Mouse (Mus musculus) R1 (cell line): ENCODE measurements at regions not wholly inside any gene's neighbourhood (a gene's known extent, or its start where the extent isn't known, plus 50 kb on each side); places are given as distances from the start of the nearest gene placed in this dataset.
A peak's percentile ranks its signal among the peaks of the same experiment; 100 is the strongest.

ENCODE experiments used
- DNase-seq: peaks from one replicate; pipeline ENCODE4 v3.0.0-alpha.2; 2018; ENCODE audit warnings: low read depth, low spot score

- DNase-seq = no peak
Measured at GRCm38 (mm10) chr10:99416271-99416670, 153.2 kb downstream of the Dusp6 start.

GRCm38 (mm10) chr10:99416896-99417479 lies 154.0 kb downstream of the Dusp6 start:
- no peak for DNase-seq

GRCm38 (mm10) chr10:99417591-99417990 lies 154.6 kb downstream of the Dusp6 start:
- DNase-seq = peak; percentile 83

- DNase-seq = no peak
Measured at GRCm38 (mm10) chr10:99418497-99418896, 155.5 kb downstream of the Dusp6 start.

GRCm38 (mm10) chr10:99419532-99419931 lies 156.5 kb downstream of the Dusp6 start:
- no peak for DNase-seq

- no peak for DNase-seq
Measured at GRCm38 (mm10) chr10:99423406-99423805, 160.4 kb downstream of the Dusp6 start.

GRCm38 (mm10) chr10:99425265-99425664 lies 162.2 kb downstream of the Dusp6 start:
- no peak for DNase-seq

GRCm38 (mm10) chr10:99430175-99430574 lies 167.1 kb downstream of the Dusp6 start:
- DNase-seq = no peak

GRCm38 (mm10) chr10:99430669-99431561 lies 167.9 kb downstream of the Dusp6 start:
- DNase-seq = no peak

GRCm38 (mm10) chr10:99437060-99437459 lies 174.0 kb downstream of the Dusp6 start:
- no peak for DNase-seq

- DNase-seq = no peak
Measured at GRCm38 (mm10) chr10:99440169-99440568, 177.1 kb downstream of the Dusp6 start.

- no peak for DNase-seq
Measured at GRCm38 (mm10) chr10:99441014-99441413, 178.0 kb downstream of the Dusp6 start.

- DNase-seq = no peak
Measured at GRCm38 (mm10) chr10:99441931-99442330, 178.9 kb downstream of the Dusp6 start.

GRCm38 (mm10) chr10:99443453-99444170 lies 180.6 kb downstream of the Dusp6 start:
- DNase-seq = no peak

- peak; percentile 48 for DNase-seq
Measured at GRCm38 (mm10) chr10:99450714-99451625, 187.9 kb downstream of the Dusp6 start.

- DNase-seq = no peak
Measured at GRCm38 (mm10) chr10:99451639-99452417, 188.8 kb downstream of the Dusp6 start.

- DNase-seq = no peak
Measured at GRCm38 (mm10) chr10:99456180-99456579, 193.1 kb downstream of the Dusp6 start.

- DNase-seq = no peak
Measured at GRCm38 (mm10) chr10:99458047-99458446, 195.0 kb downstream of the Dusp6 start.

GRCm38 (mm10) chr10:99459171-99459660 lies 196.2 kb downstream of the Dusp6 start:
- no peak for DNase-seq

- DNase-seq = peak; percentile 81
Measured at GRCm38 (mm10) chr10:99459823-99460361, 196.9 kb downstream of the Dusp6 start.
